Mouse (Mus musculus) neural tube, postnatal 0 days (tissue): ENCODE results near the gene Slc22a29. TPM values are rescaled to one million over a fixed set of nuclear protein-coding genes. Genes with fewer than 3 reads are reported as not detected.

Source experiments
- polyA plus RNA-seq: library from polyadenylated mRNA; unstranded; fragments of >200 nt; fragmentation: Nextera tagmentation; extraction: Ambion mirVana; gene quantifications from 2 replicates; pipeline ENCODE4 v1.2.1, GENCODE M21; 2015

Gene Slc22a29
- polyA plus RNA-seq = not detected in 2 replicates

DNA sequence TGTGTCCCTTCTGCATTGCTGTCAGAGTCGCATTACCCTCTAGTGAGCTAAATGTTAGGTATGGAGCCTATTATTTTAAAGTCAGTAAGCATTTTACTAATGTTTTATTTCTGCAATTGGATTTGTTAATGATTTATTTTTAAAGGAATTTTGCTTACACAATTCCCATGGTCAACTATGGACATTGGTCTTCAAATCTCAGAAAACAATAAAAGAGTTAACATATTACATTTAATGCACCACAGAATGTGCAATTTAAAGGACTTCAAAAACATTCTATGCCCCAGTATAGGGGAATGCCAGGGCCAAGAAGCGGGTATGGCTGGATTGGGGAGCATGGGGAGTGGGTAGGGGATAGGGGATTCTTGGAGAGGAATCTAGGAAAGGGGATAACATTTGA lies at the start of gene Slc22a29:
Gene Slc22a29 (minus strand): TSS at position 101 of the 400 bp plus-strand sequence.

DNA sequence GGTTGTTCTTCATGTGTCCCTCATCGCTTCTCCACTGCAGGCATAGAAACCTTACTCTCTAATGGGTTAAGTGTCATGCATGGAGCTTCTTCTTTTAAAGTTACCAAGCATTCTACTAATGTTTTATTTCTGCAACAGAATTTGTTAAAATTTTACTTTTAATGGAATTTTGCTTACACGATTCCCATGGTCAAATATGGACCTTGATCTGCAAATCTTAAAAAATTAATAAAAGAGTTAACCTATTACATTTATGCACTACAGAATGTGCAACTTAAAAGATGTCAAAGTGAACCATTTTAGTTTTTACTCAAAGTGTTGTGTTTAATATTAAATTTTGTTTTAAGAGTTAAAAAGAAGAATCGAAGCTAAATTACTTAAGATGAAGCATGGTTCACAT lies 86.8 kb downstream of the Slc22a29 start, which contains the start of gene Slc22a28:
Gene Slc22a28 (minus strand): TSS at position 102 of the 400 bp plus-strand sequence.

Other genes with a start within 250 kb of the Slc22a29 start
- gene Slc22a28, start 86.9 kb downstream of the Slc22a29 start, polyA plus RNA-seq = not detected in 2 replicates
- gene Slc22a30, start 186.2 kb upstream of the Slc22a29 start, polyA plus RNA-seq = not detected in 2 replicates